Mouse (Mus musculus) testis, adult 2 months (tissue): ENCODE data around the gene Ctsl.

Source experiments
- CTCF ChIP-seq: fragments of 200-500 bp; IDR thresholded peaks from 2 replicates; pipeline ENCODE4 v1.5.1; 2012; ENCODE audit warnings: low read depth, mild to moderate bottlenecking, inconsistent platforms, low read length, moderate library complexity; ENCODE audit not compliant: control insufficient read depth, insufficient read depth, insufficient replicate concordance
- POLR2A ChIP-seq: fragments of 200-500 bp; IDR thresholded peaks from 2 replicates; pipeline ENCODE4 v1.6.1; 2012; ENCODE audit warnings: low read depth, mild to moderate bottlenecking, inconsistent platforms, low read length, moderate library complexity; ENCODE audit not compliant: control insufficient read depth

- TF ChIP-seq CTCF, result no peak
- TF ChIP-seq POLR2A, result no peak
These were observed 901 bp downstream of the Ctsl start for GRCm38 (mm10) chr13:64369805-64370172.
